Mouse (Mus musculus) G1E (cell line): ENCODE measurements at regions not wholly inside any gene's neighbourhood (a gene's known extent, or its start where the extent isn't known, plus 50 kb on each side); places are given as distances from the start of the nearest gene placed in this dataset.

Experiments
- GATA1 ChIP-seq: IDR thresholded peaks from 2 replicates; pipeline ENCODE4 v1.6.1; 2012; ENCODE audit warnings: borderline replicate concordance, low read length, inconsistent platforms, mixed read lengths
- POLR2AphosphoS5 ChIP-seq: IDR thresholded peaks from 2 replicates; pipeline ENCODE4 v1.6.1; 2012; ENCODE audit warnings: low read depth, low read length, inconsistent platforms; ENCODE audit not compliant: insufficient replicate concordance

GRCm38 (mm10) chr7:68823646-68824045, 74.6 kb upstream of the Arrdc4 start:
- TF ChIP-seq GATA1 (no peak), POLR2AphosphoS5 (no peak)
